Mouse (Mus musculus): ENCODE measurements at regions not wholly inside any gene's neighbourhood (a gene's known extent, or its start where the extent isn't known, plus 50 kb on each side); places are given as distances from the start of the nearest gene placed in this dataset.
A peak's percentile ranks its signal among the peaks of the same experiment; 100 is the strongest.

DNA sequence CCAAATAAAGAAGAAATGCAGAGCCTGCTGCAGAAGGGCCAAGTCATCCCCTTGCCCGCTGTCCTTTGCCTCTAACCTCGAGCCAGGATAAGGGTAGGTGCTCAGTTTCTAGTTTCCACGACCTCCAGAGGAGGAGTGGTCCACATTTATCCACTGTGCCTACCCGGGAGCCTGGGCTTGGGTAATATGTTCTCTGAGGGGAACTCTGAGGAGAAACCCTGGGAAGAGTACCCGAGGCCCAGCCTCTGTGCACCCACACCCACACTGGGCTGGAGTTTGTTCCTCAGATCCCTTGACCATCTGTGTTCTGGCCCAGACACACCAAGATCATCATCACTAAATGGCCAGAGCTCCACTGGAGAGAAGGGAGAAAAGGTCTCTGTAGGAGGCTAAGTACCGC, 229.5 kb upstream of the Ankrd55 start:
- H3K4me2 ChIP-seq (ENCODE audit: low read length), result no peak overlapping the region
- H3K9ac ChIP-seq (replicated peaks; ENCODE audit: low read depth, low read length), result no peak overlapping the region
- H3K4me1 ChIP-seq (replicated peaks; ENCODE audit: control insufficient read depth, insufficient read depth, low read length), result no peaks in the 10 kb centered on the region
- H3K27ac ChIP-seq (ENCODE audit: low read length), result no peak overlapping the region
- H3K9me3 ChIP-seq (ENCODE audit: control insufficient read depth, low read length), result no peaks in the 10 kb centered on the region
- no peak overlapping the region for H3K4me3 ChIP-seq (replicated peaks; ENCODE audit: low read length)
- peak; percentile 18; the same call in 1 of the 2 replicates for ATAC-seq
- no peaks in the 10 kb centered on the region for H3K36me3 ChIP-seq (ENCODE audit: control insufficient read depth, insufficient read depth)
- no peaks in the 10 kb centered on the region for H3K27me3 ChIP-seq (replicated peaks; ENCODE audit: control insufficient read depth, insufficient read depth, low read length)
- 82% methylated on average over 6 of the region's 6 CpGs for WGBS

DNA sequence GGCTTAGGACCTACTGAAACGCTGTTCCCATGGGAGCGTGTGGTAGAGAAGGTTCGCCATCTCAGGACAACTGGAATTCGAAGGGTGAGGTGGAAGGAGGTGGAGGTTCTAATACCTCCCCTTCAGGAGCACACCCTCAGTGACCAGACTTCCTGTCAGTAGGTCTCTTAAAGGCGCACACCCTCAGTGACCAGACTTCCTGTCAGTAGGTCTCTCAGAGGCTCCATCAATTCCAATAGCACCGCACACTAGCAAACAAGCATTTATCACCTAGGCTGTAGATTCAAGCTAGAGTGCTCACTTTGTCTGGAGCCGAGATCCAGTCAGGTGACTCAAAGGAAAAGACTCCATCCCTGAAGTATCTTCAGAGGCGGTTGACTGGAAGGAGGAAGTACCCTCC, 226.2 kb upstream of the Ankrd55 start:
- no peaks in the 10 kb centered on the region for H3K36me3 ChIP-seq (ENCODE audit: control insufficient read depth, insufficient read depth)
- no peaks in the 10 kb centered on the region; the same call in 1 of the 2 replicates for H3K4me1 ChIP-seq (replicated peaks; ENCODE audit: control insufficient read depth, insufficient read depth, low read length)
- H3K4me2 ChIP-seq (ENCODE audit: low read length), result no peak overlapping the region
- 93% methylated on average over 8 of the region's 8 CpGs for WGBS
- H3K9ac ChIP-seq (replicated peaks; ENCODE audit: low read depth, low read length), result no peak overlapping the region
- no peaks in the 10 kb centered on the region; the same call in 1 of the 2 replicates for H3K27me3 ChIP-seq (replicated peaks; ENCODE audit: control insufficient read depth, insufficient read depth, low read length)
- no peaks in the 10 kb centered on the region for H3K9me3 ChIP-seq (ENCODE audit: control insufficient read depth, low read length)
- no peak overlapping the region for H3K4me3 ChIP-seq (replicated peaks; ENCODE audit: low read length)
- no peak overlapping the region for H3K27ac ChIP-seq (ENCODE audit: low read length)
- ATAC-seq, result no peak

DNA sequence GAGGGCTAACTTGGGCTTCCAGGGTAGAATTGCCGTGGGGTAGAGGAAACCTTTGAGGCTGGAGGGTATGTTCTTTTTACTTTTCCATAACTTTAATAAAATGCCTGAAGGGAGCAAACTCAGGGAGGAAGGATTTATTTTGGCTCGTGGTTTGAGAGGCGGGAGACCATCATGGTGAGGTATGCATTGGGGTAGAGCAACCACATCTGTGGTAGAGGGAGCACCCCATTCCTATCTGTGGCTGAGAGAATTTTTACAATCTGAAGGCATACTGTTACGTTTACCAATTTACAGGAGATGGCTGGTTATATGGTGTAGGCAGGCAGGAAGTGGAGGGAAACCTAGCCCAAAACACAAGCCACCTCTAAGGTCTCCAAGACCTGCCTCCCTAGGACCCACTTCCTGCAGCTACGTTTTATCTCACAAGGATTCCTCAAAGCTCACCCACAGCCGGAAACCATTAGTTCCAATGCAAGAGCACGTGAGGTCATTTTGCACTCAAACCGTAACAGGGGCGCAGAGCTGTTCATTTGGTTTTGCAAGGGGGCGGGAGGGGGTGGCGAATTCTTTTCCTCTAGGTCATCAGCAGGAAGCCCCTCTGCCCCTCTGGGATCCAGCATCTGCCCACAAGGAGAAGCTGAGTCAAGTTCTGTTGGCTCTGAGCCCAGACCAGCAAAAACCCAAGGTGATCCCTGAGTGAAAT, 224.7 kb upstream of the Ankrd55 start:
- no peaks in the 10 kb centered on the region; the same call in 1 of the 2 replicates for H3K27me3 ChIP-seq (replicated peaks; ENCODE audit: control insufficient read depth, insufficient read depth, low read length)
- 79% methylated on average over 11 of the region's 11 CpGs for WGBS
- no peaks in the 10 kb centered on the region; the same call in 1 of the 2 replicates for H3K4me1 ChIP-seq (replicated peaks; ENCODE audit: control insufficient read depth, insufficient read depth, low read length)
- no peak overlapping the region for H3K27ac ChIP-seq (ENCODE audit: low read length)
- no peak for ATAC-seq
- no peaks in the 10 kb centered on the region for H3K9me3 ChIP-seq (ENCODE audit: control insufficient read depth, low read length)
- H3K4me2 ChIP-seq (ENCODE audit: low read length), result no peak overlapping the region
- no peak overlapping the region for H3K4me3 ChIP-seq (replicated peaks; ENCODE audit: low read length)
- no peak overlapping the region for H3K9ac ChIP-seq (replicated peaks; ENCODE audit: low read depth, low read length)
- no peaks in the 10 kb centered on the region for H3K36me3 ChIP-seq (ENCODE audit: control insufficient read depth, insufficient read depth)

DNA sequence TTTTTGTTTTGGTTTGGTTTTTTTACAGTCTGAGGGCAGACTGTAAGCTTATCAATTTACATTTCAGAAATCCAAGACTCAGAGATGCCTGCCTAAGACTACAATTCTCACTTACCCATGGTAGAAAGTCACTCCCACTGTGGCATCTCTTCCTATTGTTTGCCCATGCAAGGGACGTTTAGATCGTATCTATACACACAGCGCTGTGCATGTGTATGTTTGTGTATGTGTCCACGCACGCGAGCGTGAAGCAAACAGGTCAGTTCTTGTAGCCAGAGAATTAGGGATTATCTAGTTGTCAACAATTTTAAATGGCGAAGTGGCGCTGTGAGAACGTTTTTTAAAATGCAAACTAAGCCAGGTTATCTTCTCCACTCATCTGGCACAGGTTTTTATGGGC, 223.6 kb upstream of the Ankrd55 start:
- 85% methylated on average over 10 of the region's 10 CpGs for whole genome bisulfite sequencing

DNA sequence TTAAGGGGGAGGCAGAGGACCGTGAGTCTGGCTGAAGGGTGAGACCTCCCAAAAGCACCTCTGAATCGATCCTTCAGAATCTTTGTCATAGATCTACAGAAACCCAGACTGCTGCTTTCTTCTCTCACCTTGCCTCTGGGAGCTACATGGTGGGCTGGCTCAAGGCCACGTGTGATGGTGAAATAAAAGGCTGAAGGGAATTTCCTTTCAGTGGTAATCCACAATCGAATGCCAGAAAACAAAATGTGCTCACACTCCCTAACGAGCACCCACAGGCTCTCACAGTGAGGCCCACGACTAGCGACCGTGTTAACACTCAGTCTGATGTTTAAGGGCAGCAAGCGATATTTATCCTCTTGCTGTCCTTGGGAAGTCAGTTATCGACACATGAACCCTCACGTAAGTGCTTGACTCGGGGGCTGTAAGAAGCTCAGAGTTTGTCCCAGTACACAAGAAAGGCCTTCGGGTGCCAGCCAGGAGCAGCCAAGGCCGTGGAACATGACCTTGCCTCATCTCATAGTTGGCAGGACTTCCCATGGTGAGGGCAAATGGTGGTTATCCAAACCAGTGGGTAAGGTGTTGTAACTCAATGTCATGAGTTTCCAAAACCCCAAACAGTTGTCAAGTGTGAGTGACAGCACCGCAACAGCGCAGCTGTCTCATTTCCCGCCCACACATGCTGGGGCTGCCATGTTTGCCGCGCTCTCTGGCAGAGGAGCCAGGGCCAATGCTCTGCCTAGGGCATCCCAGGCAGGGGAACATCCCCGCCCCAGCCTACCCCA, 221.0 kb upstream of the Ankrd55 start:
- H3K9ac ChIP-seq (replicated peaks; ENCODE audit: low read depth, low read length), result no peak overlapping the region
- H3K4me3 ChIP-seq (replicated peaks; ENCODE audit: low read length), result no peak overlapping the region
- H3K27ac ChIP-seq (ENCODE audit: low read length), result no peak overlapping the region
- no peak for ATAC-seq
- H3K9me3 ChIP-seq (ENCODE audit: control insufficient read depth, low read length), result no peaks in the 10 kb centered on the region
- H3K4me1 ChIP-seq (replicated peaks; ENCODE audit: control insufficient read depth, insufficient read depth, low read length), result no peaks in the 10 kb centered on the region; the same call in 1 of the 2 replicates
- 55% methylated on average over 20 of the region's 20 CpGs for WGBS
- no peak overlapping the region for H3K4me2 ChIP-seq (ENCODE audit: low read length)
- no peaks in the 10 kb centered on the region for H3K36me3 ChIP-seq (ENCODE audit: control insufficient read depth, insufficient read depth)
- no peaks in the 10 kb centered on the region; the same call in 1 of the 2 replicates for H3K27me3 ChIP-seq (replicated peaks; ENCODE audit: control insufficient read depth, insufficient read depth, low read length)

More for the DNA sequence above, 223.6 kb upstream of the Ankrd55 start:
- Histone ChIP-seq H3K27me3 (replicated peaks; ENCODE audit: control insufficient read depth, insufficient read depth, low read length) (no peaks in the 10 kb centered on the region; the same call in 1 of the 2 replicates), H3K9me3 (ENCODE audit: control insufficient read depth, low read length) (no peaks in the 10 kb centered on the region), H3K4me1 (replicated peaks; ENCODE audit: control insufficient read depth, insufficient read depth, low read length) (no peaks in the 10 kb centered on the region; the same call in 1 of the 2 replicates), H3K4me2 (ENCODE audit: low read length) (no peak overlapping the region), H3K27ac (ENCODE audit: low read length) (no peak overlapping the region), H3K4me3 (replicated peaks; ENCODE audit: low read length) (no peak overlapping the region), H3K36me3 (ENCODE audit: control insufficient read depth, insufficient read depth) (no peaks in the 10 kb centered on the region), H3K9ac (replicated peaks; ENCODE audit: low read depth, low read length) (no peak overlapping the region)
- ATAC-seq, result no peak

DNA sequence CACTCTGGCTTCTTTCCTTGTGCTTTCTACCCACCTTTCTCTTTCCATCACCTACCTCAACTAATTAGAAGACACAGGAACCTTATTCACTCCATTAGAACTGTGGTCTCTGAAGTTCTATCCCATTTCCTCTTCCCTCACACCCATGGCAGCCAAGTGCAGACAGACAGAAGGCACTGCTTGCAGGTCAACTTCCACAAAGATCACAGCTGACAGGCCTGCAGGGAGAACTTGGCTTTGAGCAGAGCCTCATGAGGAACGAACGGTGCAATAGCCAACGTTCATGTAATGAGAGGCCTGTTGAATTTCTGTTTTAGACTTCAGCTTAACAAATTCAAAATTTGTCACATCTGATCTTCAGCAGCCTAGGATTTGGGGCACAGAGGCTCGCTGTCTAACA, 217.5 kb upstream of the Ankrd55 start:
- Histone ChIP-seq H3K27ac (ENCODE audit: low read length) (no peak overlapping the region), H3K36me3 (ENCODE audit: control insufficient read depth, insufficient read depth) (no peaks in the 10 kb centered on the region), H3K4me1 (replicated peaks; ENCODE audit: control insufficient read depth, insufficient read depth, low read length) (no peaks in the 10 kb centered on the region; the same call in 1 of the 2 replicates), H3K9ac (replicated peaks; ENCODE audit: low read depth, low read length) (no peak overlapping the region), H3K27me3 (replicated peaks; ENCODE audit: control insufficient read depth, insufficient read depth, low read length) (no peaks in the 10 kb centered on the region; the same call in 1 of the 2 replicates), H3K4me2 (ENCODE audit: low read length) (no peak overlapping the region), H3K9me3 (ENCODE audit: control insufficient read depth, low read length) (no peaks in the 10 kb centered on the region), H3K4me3 (replicated peaks; ENCODE audit: low read length) (no peak overlapping the region)
- ATAC-seq, result no peak
- WGBS, result 84% methylated on average over 4 of the region's 4 CpGs

DNA sequence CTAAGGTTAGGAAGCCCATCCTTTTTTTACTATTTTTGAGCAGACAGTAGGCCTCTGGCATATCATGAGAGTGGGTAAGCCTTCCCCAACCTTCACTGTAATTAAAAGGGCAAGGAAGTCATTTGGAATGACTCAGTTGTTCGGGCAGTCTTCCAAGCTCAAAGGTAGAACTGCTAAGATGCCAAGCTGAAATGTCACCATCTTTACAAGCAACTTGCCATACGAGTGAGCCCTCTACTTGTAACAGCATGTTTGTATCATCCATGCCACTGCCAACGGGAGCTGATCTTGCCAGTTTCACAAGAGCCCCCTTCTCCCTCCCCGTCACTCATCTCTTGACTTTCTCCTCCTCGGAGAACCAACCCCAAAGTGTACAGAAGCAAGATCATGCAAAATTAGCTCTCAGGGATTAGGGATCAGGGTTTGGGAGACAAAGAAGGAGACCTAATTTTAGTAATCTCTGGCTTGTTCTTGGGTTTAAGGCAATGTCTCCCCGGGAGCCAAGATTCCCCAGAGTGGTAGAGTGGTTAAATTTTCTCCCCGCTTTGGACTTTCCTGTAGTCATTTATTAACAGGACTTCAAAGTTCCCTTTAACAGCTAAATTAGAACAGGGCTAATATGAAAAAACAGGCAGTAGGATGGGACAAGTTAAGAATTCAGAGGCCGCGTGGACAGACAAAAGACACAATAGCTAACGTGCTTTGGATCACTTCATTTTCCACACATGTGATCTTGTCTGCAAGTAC, 216.9 kb upstream of the Ankrd55 start:
- no peak for ATAC-seq
- no peak overlapping the region for H3K4me2 ChIP-seq (ENCODE audit: low read length)
- 79% methylated on average over 10 of the region's 10 CpGs for WGBS
- no peaks in the 10 kb centered on the region for H3K9me3 ChIP-seq (ENCODE audit: control insufficient read depth, low read length)
- no peak overlapping the region for H3K4me3 ChIP-seq (replicated peaks; ENCODE audit: low read length)
- H3K36me3 ChIP-seq (ENCODE audit: control insufficient read depth, insufficient read depth), result no peaks in the 10 kb centered on the region
- H3K9ac ChIP-seq (replicated peaks; ENCODE audit: low read depth, low read length), result no peak overlapping the region
- H3K27me3 ChIP-seq (replicated peaks; ENCODE audit: control insufficient read depth, insufficient read depth, low read length), result no peaks in the 10 kb centered on the region; the same call in 1 of the 2 replicates
- no peak overlapping the region for H3K27ac ChIP-seq (ENCODE audit: low read length)
- H3K4me1 ChIP-seq (replicated peaks; ENCODE audit: control insufficient read depth, insufficient read depth, low read length), result no peaks in the 10 kb centered on the region; the same call in 1 of the 2 replicates

DNA sequence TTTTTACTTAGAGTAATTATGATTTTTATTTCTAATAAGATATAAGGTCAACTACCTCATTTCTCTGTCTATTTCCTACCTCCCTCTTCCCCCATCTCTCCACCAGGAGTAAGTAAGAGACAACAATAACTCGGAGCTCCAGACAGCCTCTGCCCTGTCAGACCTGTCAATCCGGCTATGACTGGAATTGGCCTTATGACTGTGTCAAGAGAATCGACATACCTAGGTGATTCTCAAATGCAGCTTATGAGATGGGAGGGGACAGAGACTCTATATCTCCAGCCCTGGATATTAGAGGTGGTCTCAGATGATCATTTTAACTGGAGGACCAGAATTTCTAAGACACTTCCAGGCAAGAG, 216.3 kb upstream of the Ankrd55 start:
- 86% methylated on average over 3 of the region's 3 CpGs for WGBS

More for the DNA sequence above, 216.3 kb upstream of the Ankrd55 start:
- Histone ChIP-seq H3K27me3 (replicated peaks; ENCODE audit: control insufficient read depth, insufficient read depth, low read length) (no peaks in the 10 kb centered on the region; the same call in 1 of the 2 replicates), H3K9me3 (ENCODE audit: control insufficient read depth, low read length) (no peaks in the 10 kb centered on the region), H3K4me3 (replicated peaks; ENCODE audit: low read length) (no peak overlapping the region), H3K4me2 (ENCODE audit: low read length) (no peak overlapping the region), H3K27ac (ENCODE audit: low read length) (no peak overlapping the region), H3K4me1 (replicated peaks; ENCODE audit: control insufficient read depth, insufficient read depth, low read length) (no peaks in the 10 kb centered on the region; the same call in 1 of the 2 replicates), H3K36me3 (ENCODE audit: control insufficient read depth, insufficient read depth) (no peaks in the 10 kb centered on the region), H3K9ac (replicated peaks; ENCODE audit: low read depth, low read length) (no peak overlapping the region)
- no peak for ATAC-seq

All from forebrain, embryonic 16.5 days (tissue).